Mouse (Mus musculus) frontal cortex, postnatal 10 days (tissue): ENCODE measurements around the gene Sash1.
"Not testable (repeated sequence)": the region's sequence is repeated elsewhere in the genome, so short reads cannot be mapped to it uniquely, and the experiment has no call there.

Experiments
- DNase-seq, 2 experiments: peaks; one replicate each; pipeline ENCODE4 v3.0.0; 2022; ENCODE audit warnings: low spot score in 2 of 2, mixed read lengths in 1 of 2

Gene Sash1

DNA sequence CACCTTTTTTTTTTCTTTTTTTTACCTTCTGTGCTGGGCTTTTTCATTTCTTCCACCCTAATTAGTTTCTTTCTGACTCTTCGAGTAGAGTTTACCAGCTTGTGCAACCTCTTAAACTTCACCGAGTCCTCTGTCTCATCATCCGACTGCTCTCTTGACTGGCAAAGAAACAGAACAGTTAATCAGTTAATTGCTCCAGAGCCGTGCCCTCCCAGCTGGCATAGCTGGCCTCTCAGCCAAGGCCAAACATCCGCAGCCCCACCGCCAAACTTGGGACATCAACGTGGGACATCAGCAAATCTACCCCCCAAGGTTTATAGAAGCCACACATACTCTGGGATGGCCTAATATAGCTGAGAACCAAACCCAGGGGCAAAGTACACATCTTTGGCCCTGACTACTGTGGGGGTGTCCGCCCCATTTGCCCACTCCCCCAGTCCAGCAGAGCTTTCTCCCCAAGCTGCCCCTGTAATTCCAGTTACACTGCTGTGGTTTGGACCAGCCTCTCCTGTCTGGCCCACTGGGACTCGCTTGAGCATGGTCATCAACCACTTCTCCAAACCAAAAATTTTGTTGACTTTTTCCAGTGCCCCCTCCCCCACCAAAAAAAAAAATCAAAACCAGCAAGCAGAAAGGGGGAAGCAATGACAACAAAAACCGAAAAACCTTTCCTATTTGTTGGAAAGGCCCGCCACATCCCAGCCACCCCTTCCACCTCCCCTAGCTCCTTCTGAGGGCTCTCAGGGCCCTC is 129.1 kb downstream of the Sash1 start:
- DNase-seq, result no peak

DNA sequence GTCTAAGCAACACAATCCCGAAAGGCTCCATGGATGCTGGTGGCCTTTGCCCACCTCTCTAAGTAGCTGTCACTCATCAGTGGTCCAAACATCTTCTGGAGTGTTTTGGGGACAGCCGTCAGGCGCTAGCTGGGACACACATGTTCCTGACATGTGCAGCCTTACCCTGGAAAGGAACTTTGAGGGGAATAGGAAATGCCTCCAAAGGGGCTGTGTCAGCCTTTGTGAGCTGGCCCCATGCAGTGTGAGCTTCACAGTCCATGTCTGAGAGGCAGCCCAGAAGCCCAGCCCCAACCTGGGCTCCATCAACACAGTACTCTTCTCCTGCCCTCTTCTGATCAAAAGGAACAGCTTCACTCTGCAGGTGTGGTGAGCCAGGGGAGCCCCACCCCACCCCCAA is 132.5 kb downstream of the Sash1 start:
- no peak for DNase-seq

DNA sequence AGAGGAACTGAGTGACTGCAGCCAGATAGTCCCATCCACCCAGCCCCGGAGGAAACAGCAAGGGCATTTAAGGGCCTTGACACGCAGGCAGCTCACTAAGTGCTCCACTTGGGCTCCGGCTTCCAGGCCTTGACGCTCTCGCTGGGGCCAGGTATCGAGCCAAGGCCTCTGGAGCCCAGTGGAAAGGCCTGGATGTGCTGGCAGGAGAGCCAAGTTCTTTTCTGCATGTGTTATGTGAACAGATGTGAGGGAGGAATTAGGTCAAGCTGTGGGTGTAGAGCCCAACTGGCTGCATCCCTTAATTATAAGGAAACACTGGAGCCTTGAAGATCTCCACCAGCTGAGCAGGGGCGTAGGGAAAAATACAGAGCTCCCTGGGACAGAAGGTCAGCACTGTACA is 133.4 kb downstream of the Sash1 start:
- DNase-seq, result peak; percentile 38 to 68

DNA sequence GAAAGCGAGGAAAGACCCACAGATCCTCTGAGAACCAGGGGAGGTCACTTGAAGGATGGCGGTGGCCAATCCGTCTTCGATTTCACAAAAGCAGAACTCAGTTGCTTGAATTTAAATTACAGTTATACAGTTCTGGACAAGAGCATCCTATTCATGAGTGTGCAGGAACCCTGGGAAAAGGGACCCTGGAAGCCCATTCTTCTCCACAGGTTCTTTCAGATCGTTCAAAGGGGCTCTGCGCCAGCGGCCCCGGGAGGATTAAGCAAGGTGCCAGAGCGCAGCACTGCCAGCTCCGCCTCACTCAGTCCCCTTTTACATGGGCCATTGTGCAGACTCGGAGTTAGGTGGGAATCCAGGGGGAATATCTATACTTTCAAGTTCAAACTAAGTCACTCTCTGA is 136.3 kb downstream of the Sash1 start:
- DNase-seq, result peak; percentile 39 to 49

DNA sequence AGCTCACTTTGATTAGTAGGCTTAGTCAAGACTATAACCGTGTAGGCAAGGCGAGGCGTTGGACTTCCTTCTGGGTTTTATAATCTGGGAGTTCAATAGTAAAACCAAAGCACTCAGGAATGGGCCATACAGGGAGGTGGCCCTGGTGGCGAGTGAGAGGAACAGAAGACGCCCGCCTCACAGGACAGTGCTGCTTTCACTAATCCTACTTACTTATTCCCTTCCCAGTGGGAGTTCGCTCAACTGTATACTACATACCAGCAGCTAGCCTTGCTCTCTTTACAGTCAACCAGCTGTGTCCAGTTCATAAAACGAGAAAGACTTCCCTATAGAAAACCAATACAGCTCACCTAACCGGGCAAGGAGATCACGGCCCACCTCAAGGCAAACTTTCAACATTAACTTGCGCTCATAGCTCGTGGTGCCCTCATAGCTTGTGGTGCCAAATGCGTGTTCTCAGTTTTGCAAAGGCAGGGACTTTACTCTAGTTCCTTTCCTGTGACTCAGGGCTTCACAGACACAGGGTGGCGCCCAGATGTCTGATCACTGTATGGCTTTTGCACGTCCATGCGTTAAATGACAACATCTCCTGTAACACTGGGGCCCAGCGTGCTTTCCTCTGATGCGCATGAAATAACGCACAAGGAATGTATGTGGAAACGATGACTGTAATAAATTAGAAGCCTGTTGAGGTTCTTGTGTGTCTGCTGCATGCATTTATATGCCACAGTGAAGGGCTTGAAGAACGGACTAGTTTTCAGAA is 138.2 kb downstream of the Sash1 start:
- DNase-seq, result no peak

DNA sequence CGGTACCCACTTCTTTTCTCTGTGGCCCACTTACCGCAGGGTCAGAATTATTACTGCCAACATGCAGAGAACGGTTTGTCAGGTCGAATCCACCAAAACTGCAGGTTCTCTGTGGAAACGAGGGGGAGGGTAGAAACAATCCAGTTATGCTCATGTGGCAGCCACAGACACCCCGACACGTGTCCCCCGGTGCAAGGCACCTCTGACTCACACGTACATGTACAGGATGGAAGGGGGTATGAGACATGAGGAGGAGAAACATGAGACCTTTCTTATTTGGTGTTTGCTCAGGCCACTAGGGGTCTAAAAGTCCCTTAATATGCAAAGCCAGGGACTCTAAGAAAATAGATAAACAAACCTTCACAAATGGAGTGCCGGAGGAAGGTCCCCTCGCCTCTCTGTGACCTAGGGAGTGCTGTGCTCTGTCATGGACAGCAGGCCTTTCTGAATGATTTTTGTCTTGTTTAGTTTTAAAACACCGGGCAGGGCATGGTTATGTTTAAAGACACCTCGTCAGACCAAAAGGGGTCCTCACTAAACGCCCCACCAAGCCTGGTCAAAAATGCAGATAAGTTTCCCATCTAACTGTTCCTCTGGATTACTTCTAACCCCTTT is 139.7 kb downstream of the Sash1 start:
- no peak for DNase-seq

DNA sequence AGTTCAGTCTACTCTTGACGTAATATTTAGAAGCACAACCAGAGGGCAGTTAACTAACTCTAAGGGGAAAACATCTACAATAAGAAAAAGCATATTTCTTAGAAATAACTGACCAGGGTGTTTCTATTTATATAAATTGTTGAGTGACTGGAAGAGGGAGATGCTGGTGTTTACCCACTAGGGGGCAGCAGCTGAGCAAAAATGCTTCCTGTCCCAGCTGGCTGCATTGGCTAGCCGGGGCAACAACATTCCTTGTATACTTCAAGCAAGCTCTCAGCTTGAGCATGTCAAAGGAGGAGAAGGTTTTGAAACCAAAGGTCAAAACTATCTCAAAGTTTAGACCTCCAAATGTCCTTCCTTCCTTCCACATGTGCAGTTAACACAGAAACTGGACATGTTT is 143.0 kb downstream of the Sash1 start:
- no peak for DNase-seq

DNA sequence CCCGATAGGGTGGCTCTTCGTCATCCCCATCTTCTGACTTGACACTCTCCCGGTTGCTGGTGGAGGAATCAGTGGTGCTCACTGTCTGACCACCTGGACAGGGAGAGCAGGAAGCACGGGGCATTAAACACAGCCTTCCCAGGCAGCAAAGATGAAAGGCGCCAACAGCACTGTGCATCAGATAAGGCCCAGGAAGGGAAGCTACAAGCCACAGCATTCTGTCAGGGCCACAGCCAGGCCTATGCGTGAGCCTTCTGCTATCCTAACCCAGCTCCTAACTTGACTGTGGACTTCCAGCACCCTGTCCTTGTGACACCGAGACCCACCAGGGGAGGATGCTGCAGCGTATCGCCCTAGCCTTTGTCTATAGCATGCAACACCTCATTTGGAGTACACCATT is 144.4 kb downstream of the Sash1 start:
- DNase-seq, result no peak

DNA sequence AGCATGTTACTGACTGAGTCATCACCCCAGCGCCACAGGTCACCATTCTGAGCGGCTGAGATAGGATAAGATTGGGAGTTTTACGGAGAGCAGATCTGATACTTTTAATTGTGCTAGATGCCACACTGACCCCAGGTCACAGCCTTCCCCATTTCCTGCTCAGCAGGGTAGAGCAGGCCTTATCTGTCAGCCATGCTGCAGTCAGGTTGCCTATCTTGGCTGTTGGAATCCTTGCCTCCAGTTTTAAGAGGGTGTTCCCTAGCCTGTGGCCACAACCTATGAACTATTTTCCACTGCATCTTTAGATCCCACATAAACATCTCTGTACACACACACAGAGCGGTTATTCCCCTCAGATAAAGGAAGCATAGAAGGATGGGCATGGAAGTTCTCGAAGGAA is 145.1 kb downstream of the Sash1 start:
- no peak for DNase-seq

DNA sequence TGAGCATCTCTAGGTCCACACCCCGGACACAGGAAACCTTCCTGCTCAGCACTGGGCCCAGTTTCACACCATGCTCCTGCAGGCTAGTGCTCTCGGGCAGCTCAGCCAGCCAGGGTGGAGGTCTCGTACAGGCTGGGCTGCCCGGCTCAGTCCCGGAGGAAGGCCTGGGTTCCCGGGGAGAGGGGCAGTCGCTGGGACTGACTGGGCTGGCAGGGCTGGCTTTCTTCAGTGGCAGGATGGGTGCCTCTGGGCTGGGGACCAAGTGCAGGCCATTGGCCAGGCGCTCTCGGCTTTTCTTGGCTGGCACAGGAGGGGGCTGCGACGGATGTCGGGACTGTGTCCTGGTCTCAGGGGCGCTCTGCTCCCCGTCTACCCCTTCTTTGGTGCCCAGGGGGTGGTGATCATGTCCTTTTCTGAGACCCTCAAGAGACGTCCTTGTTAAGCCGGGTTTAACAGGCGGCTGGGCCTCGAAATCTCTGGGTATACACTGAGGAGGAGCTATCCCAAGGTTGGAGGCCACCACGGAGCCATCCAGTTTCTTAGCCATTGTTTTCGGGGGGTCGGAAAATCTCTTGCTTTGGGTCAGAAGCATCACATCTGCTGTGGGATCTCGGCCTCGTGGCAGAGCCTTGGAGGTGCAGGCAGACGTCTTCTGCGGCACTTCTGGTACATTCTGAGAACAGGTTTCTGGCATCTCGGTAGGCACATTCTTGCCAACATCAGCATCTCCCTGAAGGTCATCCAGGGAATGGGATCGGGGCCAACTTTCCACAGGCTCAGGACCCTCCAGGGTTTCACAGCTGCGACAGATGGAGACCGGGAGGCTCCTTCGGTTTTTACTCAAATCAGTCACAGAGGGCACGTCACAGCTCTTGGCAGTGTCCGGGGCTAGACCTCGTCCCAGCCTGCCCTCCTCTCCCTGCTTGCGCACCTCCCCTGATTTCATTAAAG is 156.2 kb downstream of the Sash1 start:
- no peak for DNase-seq

DNA sequence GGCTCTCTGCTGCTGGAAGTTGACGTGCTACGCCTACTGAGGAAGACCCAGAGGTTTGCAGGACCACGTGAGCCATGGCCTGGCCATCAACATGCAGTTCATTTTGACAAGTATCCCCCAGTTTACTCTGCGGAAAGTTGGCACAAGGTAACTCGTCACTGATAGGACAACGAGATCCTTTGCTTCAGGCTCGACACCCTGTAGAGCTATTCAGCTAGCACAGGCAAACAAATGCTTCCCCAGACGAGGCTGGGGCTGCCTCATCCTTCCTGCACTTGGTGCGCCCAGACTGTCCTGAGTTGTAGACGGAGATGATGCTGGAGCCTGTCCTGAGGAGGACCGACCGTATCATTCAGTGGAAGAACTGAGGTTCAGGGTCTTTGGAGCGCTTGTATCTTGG is 166.5 kb downstream of the Sash1 start:
- no peak for DNase-seq

DNA sequence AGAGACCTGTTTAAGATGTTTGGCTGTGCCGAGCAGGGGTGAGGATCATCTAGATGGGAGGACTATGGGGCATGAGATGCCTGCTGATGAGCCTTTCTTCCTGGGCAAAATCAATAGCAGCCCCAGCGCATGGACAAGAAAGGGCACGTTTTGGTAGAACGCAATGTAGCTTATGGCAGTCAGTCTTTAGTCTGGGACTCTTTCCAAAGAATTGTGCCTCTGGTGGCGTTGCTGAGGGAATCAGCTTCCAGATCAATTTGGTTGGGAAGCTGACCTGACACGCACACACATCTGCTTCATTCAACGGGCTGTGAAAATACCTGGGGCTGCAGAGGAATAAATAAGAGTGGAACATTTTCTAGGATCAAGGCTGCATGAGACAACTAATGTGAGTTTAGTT is 167.0 kb downstream of the Sash1 start:
- no peak for DNase-seq

DNA sequence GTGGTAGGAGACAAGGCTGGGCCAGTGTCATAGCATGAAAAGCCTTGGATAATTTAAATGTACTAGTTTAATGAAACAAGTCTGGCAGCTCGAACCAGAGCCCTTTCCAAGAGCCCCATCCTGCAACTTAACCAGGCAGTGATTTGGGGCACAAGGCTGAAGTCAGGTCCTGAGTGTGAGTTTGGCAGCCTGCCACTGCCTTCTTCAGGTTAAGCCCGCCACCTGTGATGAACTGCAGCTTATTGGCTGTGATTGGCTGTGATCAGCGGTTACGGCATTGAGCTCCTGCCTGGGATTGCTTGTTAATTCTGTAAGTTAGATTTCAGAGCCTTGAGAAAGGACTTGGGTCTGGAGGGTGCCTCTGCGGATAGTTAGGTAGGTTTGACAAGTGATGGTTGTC is 168.7 kb downstream of the Sash1 start:
- DNase-seq, result no peak

DNA sequence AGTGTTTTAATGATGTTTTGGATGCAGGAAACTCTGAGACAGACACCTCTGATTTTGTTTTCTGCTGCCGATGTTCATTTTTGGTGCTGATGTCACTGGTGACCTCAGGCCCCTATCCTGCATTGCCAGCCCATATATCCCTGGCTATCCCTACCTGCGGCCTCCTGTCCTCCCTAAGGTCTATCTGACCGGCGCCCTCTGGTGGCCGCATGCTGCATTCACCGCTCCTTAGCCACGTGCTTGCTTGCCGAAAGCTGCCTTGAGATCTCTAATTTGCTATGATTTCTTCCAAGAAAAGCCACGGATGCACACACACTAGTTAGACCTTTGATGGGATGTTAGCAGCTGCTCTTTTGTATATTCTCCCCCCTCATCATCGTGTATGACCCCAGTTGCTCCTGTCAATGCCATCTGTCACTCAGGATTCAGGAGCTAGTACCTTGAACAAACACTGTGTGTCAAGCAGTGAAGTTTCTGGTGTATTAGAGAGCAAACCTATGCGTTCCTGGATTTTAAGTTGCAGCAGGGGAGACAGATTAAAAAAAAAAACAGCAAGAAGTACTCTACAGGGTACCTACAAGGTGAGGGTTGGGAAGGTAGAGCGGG is 170.1 kb downstream of the Sash1 start:
- DNase-seq, result peak in 1 of 2 experiments; percentile 68

DNA sequence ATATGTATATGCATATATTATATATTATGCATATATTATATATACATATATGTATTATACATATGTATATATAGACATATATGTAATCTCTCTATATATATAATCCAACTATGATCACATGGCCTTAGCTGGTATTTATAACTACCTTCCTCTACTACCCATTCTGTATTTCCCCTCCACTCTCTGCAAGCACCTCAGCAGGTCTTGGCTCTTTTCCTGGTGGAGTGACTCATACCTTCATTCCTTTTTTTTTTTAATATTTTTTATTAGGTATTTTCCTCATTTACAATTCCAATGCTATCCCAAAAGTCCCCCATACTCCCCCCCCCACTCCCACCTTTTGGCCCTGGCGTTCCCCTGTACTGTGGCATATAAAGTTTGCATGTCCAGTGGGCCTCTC is 189.2 kb downstream of the Sash1 start:
- not testable (repeated sequence) for DNase-seq

DNA sequence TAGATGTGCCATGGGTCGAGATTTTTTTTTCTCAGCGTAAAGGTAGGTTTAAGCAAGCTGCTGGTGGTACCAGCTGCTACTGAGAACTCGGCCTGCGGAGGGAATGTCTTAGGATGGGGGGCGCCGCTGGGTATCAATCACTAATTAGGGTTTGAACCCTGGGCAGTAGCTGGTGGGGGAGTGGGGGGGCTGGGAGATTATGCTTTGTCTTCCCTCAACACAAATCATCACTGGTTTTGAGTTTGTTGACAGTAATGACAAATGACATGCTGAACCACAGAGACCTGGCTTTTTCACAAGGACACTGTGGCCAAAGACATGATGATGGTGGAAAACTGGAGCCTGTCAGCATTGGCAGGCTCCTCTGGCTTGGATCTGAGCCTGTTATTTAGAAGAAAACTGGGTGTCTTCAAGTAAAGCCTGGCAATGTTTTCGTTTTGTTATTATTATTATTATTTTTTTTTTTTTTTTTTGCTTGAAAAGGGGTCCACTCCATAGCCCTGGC is 191.8 kb downstream of the Sash1 start:
- DNase-seq, result no peak

DNA sequence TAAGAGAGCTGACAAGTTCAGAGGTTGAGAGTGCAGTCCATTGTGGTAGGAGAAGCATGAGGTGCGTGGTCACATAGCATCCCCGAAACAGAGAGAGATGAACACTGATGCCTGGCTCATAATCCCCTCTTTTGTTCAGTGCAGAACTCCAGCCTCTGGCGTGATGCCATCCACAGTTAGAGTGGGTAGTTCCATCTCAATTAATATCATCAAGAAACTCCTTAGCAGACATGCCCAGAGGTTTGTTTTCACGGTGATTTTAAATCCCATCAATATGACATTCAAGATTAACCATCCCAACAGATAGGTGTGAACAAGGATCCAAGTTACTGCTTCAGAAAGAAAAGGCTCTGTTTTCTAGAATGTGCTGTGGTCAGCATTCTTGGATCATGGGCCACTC is 192.3 kb downstream of the Sash1 start:
- no peak for DNase-seq

DNA sequence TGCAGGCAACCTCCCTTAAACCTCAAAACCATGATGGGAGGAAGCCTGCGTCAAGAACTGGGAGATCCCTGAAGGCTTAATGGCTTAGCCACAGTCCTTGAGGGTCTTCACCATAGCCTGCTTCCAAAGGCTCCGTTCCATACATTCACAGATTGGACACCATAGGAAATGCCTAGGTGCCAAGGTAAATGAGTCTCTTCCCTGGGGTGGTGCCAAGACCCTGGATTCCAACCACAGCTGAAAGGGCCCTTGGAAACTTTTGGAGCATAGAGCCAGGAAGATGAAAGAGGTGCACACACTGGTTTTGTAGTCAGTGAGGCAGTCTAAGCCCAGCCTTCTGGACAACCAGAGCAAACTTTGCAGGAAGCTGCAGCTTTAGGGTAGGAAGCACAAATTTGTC is 193.3 kb downstream of the Sash1 start:
- no peak for DNase-seq

DNA sequence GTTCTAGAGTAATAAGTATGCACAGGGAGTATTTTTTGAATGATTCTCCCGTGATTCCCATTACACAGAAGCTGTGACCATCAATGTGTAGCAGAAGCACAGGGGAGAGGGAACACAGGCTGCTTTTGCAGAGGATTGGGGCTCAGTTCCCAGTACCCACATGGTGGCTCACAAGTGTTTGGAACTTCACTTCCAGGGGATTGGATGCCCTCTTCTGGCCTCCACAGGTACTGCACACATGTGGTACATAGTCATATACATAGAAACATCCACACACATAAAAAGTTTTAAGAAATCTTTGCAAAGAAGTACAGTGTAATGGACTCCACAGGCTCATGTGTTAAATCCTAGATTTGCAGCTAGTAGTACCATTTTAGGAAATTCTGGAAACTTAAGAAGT is 199.7 kb downstream of the Sash1 start:
- no peak for DNase-seq

DNA sequence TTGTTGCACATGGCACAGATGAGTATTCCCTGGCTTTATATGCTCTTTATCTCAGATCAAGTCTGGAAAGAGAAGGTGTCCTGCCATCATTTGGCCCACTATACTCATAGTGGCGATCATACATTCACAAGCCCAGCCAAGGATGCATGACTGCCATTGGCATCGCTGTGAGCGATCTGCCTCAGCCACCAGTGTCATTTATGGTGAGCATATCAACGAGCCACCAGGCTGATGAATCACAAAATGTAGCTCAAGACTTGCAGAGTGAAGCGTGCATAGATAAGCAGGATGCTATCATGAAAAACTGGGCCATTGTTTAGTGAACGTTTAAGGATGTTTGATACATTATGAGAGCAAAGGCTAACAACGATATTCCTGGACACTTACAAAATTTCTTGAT is 200.6 kb downstream of the Sash1 start:
- DNase-seq, result no peak

DNA sequence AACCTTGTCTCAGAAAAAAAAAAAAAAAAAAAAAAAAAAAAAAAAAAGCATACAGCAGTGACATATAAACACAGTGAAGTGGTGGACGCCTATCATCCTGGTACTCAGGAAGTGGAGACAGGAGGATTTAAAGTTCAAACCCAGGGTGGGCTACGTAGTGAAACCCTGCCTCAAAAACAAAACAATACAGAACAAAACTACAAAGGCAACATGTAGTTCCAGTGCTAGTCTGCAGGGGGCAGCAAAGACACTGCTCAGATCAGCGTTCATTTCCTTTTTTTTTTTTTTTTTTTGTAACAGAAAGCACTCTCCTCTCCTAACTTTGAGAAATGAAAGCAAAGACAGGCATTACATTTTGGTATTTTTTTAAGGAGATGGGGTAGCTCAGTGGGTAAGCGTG is 203.0 kb downstream of the Sash1 start:
- DNase-seq, result peak in 1 of 2 experiments; percentile 27
